Mouse (Mus musculus) small intestine, adult 2 months (tissue): ENCODE measurements around the gene Mllt10. TPM values are rescaled to one million over a fixed set of nuclear protein-coding genes. Genes with fewer than 3 reads are reported as not detected.

Experiments
- H3K27ac ChIP-seq: fragments of 200-500 bp; 2 replicates; pipeline ENCODE4 v1.5.1; 2012; ENCODE audit warnings: low read depth, low read length, control low read depth, inconsistent platforms; ENCODE audit not compliant: insufficient read depth
- H3K27me3 ChIP-seq: fragments of 200-500 bp; 2 replicates; pipeline ENCODE4 v1.6.1; 2012; ENCODE audit warnings: mild to moderate bottlenecking, moderate library complexity, low read length, inconsistent platforms; ENCODE audit not compliant: control insufficient read depth, insufficient read depth
- H3K36me3 ChIP-seq: fragments of 200-500 bp; 2 replicates; pipeline ENCODE4 v1.6.1; 2012; ENCODE audit warnings: mild to moderate bottlenecking, low read length, control low read depth, inconsistent platforms; ENCODE audit not compliant: control insufficient read depth, insufficient read depth
- H3K4me1 ChIP-seq: fragments of 200-500 bp; 2 replicates; pipeline ENCODE4 v1.6.1; 2012; ENCODE audit warnings: low read length, inconsistent platforms, mixed read lengths; ENCODE audit not compliant: control insufficient read depth, insufficient read depth, insufficient read length
- H3K4me3 ChIP-seq: fragments of 200-500 bp; 2 replicates; pipeline ENCODE4 v1.5.1; 2012; ENCODE audit warnings: low read depth, mild to moderate bottlenecking, control low read depth, inconsistent platforms, low read length, moderate library complexity
- CTCF ChIP-seq: fragments of 200-500 bp; IDR thresholded peaks from 2 replicates; pipeline ENCODE4 v1.5.1; 2012; ENCODE audit warnings: low read depth, mild to moderate bottlenecking, control low read depth, inconsistent platforms, low read length, moderate library complexity, mixed read lengths; ENCODE audit not compliant: insufficient replicate concordance, insufficient read length; ENCODE audit errors: extremely low read depth
- POLR2A ChIP-seq: fragments of 200-500 bp; IDR thresholded peaks from 2 replicates; pipeline ENCODE4 v1.6.1; 2012; ENCODE audit warnings: low read depth, mild to moderate bottlenecking, control low read depth, inconsistent platforms, low read length, moderate library complexity
- WGBS: fragments of 180-500 bp; shearing (Covaris S2); methylation state at CpG from one replicate; pipeline ENCODE4 v1.1.7; 2018; 5-methylcytosine and 5-hydroxymethylcytosine counted together
- polyA plus RNA-seq: library from polyadenylated mRNA; depleted of rRNA; stranded (reverse); fragments of >200 nt; gene quantifications from 2 replicates; pipeline ENCODE4 v1.2.3, GENCODE M21; 2012

Mllt10 gene
- polyA plus RNA-seq, 1 experiment: 22.4 TPM

- H3K36me3 ChIP-seq: peaks cover 29% of the 10 kb centered on the region
These were observed 126.6 kb downstream of the Mllt10 start for GRCm38 (mm10) chr2:18181631-18182030.

GRCm38 (mm10) chr2:18183079-18183478 is 128.0 kb downstream of the Mllt10 start:
- Histone ChIP-seq H3K36me3 (peaks cover 35% of the 10 kb centered on the region), H3K4me1 (no peaks in the 10 kb centered on the region), H3K4me3 (no peak overlapping the region), H3K27me3 (no peaks in the 10 kb centered on the region), H3K27ac (no peak overlapping the region)
- TF ChIP-seq POLR2A (no peak), CTCF (no peak)

More at GRCm38 (mm10) chr2:18181631-18182030, 126.6 kb downstream of the Mllt10 start:
- no peaks in the 10 kb centered on the region for H3K27me3 ChIP-seq
- no peak for TF ChIP-seq CTCF
- TF ChIP-seq POLR2A: no peak
- 61% methylated on average over 3 of the region's 3 CpGs for WGBS
- H3K4me3 ChIP-seq: no peak overlapping the region
- no peaks in the 10 kb centered on the region for H3K4me1 ChIP-seq
- no peak overlapping the region for H3K27ac ChIP-seq

- WGBS: 95% methylated on average over 2 of the region's 2 CpGs
- TF ChIP-seq CTCF: no peak
- TF ChIP-seq POLR2A: no peak
- peaks cover 29% of the 10 kb centered on the region for H3K36me3 ChIP-seq
These were observed 133.3 kb downstream of the Mllt10 start for GRCm38 (mm10) chr2:18188367-18188766.

GRCm38 (mm10) chr2:18195285-18195684 is 140.2 kb downstream of the Mllt10 start:
- H3K4me1 ChIP-seq: no peaks in the 10 kb centered on the region
- TF ChIP-seq CTCF (no peak), POLR2A (no peak)
- H3K27ac ChIP-seq: no peak overlapping the region
- no peaks in the 10 kb centered on the region for H3K27me3 ChIP-seq
- peaks cover 34% of the 10 kb centered on the region for H3K36me3 ChIP-seq
- 73% methylated on average over 4 of the region's 4 CpGs for WGBS
- H3K4me3 ChIP-seq: no peak overlapping the region

More at GRCm38 (mm10) chr2:18188367-18188766, 133.3 kb downstream of the Mllt10 start:
- H3K4me1 ChIP-seq: no peaks in the 10 kb centered on the region
- no peak overlapping the region for H3K4me3 ChIP-seq
- no peak overlapping the region for H3K27ac ChIP-seq
- no peaks in the 10 kb centered on the region for H3K27me3 ChIP-seq

- Histone ChIP-seq H3K27ac (no peak overlapping the region), H3K4me3 (no peak overlapping the region), H3K4me1 (no peaks in the 10 kb centered on the region), H3K36me3 (peaks cover 36% of the 10 kb centered on the region), H3K27me3 (no peaks in the 10 kb centered on the region)
- TF ChIP-seq CTCF (no peak), POLR2A (no peak)
- WGBS: 17% methylated on average over 3 of the region's 3 CpGs
These were observed 140.8 kb downstream of the Mllt10 start for GRCm38 (mm10) chr2:18195691-18196396.

- no peak overlapping the region for H3K27ac ChIP-seq
- no peak for TF ChIP-seq POLR2A
- no peak for TF ChIP-seq CTCF
- WGBS: 93% methylated on average over 1 of the region's 1 CpGs
- no peak overlapping the region for H3K4me3 ChIP-seq
- peaks cover 52% of the 10 kb centered on the region for H3K36me3 ChIP-seq
- H3K4me1 ChIP-seq: no peaks in the 10 kb centered on the region
- no peaks in the 10 kb centered on the region for H3K27me3 ChIP-seq
These were observed 146.9 kb downstream of the Mllt10 start for GRCm38 (mm10) chr2:18201820-18202462.

- Histone ChIP-seq H3K27ac (no peak overlapping the region), H3K4me1 (no peaks in the 10 kb centered on the region), H3K36me3 (peaks cover 53% of the 10 kb centered on the region), H3K27me3 (no peaks in the 10 kb centered on the region), H3K4me3 (no peak overlapping the region)
- WGBS: 98% methylated on average over 4 of the region's 4 CpGs
- TF ChIP-seq CTCF (no peak), POLR2A (no peak)
These were observed 147.9 kb downstream of the Mllt10 start for GRCm38 (mm10) chr2:18202923-18203322.
